Mouse (Mus musculus): ENCODE results near the gene Arhgap15.

GRCm38 (mm10) chr2:44411660-44412059, 663.0 kb downstream of the Arhgap15 start:
- no peak for TF ChIP-seq CTCF (IDR thresholded peaks at IDR 0.05; ENCODE audit: insufficient read depth, low read depth, low read length)
- no peak for TF ChIP-seq POLR2A (IDR thresholded peaks at IDR 0.05; ENCODE audit: insufficient read depth, low read depth, low read length)
